Mouse (Mus musculus) hindbrain, embryonic 15.5 days (tissue): ENCODE results near the gene Mcoln1. TPM values are rescaled to one million over a fixed set of nuclear protein-coding genes. Genes with fewer than 3 reads are reported as not detected.

ENCODE experiments used
- ATAC-seq: fragments of 200-750 bp; cut with Nextera tagmentation; 2 replicates; pipeline ENCODE4 v1.8.0; 2017; ENCODE audit warnings: low read depth, moderate number of reproducible peaks, moderate TSS enrichment; ENCODE audit not compliant: low FRiP score
- H3K27ac ChIP-seq: fragments of 300-500 bp; sonication (generic); replicated peaks from 2 replicates; pipeline ENCODE4 v1.5.1; 2015; ENCODE audit warnings: mild to moderate bottlenecking, inconsistent platforms
- H3K27me3 ChIP-seq: fragments of 300-500 bp; sonication (generic); 2 replicates; pipeline ENCODE4 v1.6.1; 2015; ENCODE audit warnings: control low read depth, inconsistent platforms
- H3K36me3 ChIP-seq: fragments of 300-500 bp; sonication (generic); 2 replicates; pipeline ENCODE4 v1.6.1; 2015; ENCODE audit warnings: control low read depth, inconsistent platforms
- H3K4me1 ChIP-seq: fragments of 300-500 bp; sonication (generic); replicated peaks from 2 replicates; pipeline ENCODE4 v1.6.1; 2015; ENCODE audit warnings: control low read depth, inconsistent platforms
- H3K4me2 ChIP-seq: fragments of 300-500 bp; sonication (generic); 2 replicates; pipeline ENCODE4 v1.6.1; 2015; ENCODE audit warnings: moderate library complexity, mild to moderate bottlenecking, inconsistent platforms
- H3K4me3 ChIP-seq: fragments of 300-500 bp; sonication (generic); 2 replicates; pipeline ENCODE4 v1.5.1; 2015; ENCODE audit warnings: mild to moderate bottlenecking, inconsistent platforms
- H3K9ac ChIP-seq: fragments of 300-500 bp; sonication (generic); 2 replicates; pipeline ENCODE4 v1.6.1; 2015; ENCODE audit warnings: inconsistent platforms
- H3K9me3 ChIP-seq: fragments of 300-500 bp; sonication (generic); 2 replicates; pipeline ENCODE4 v1.6.1; 2016; ENCODE audit warnings: control low read depth, inconsistent platforms
- WGBS: fragments of 180-500 bp; shearing (Covaris S2); methylation state at CpG from one replicate; pipeline ENCODE4 v1.1.7; 2015; 5-methylcytosine and 5-hydroxymethylcytosine counted together
- polyA plus RNA-seq: library from polyadenylated mRNA; unstranded; fragments of >200 nt; fragmentation: Nextera tagmentation; extraction: Ambion mirVana; gene quantifications from 2 replicates; pipeline ENCODE4 v1.2.1, GENCODE M21; 2015

Gene Mcoln1
- polyA plus RNA-seq, 1 experiment from 2014 or later = 125 TPM

GRCm38 (mm10) chr8:3481605-3482004, 18.7 kb upstream of the Mcoln1 start:
- Histone ChIP-seq H3K9me3 (no peaks in the 10 kb centered on the region), H3K27me3 (no peaks in the 10 kb centered on the region), H3K27ac (no peak overlapping the region), H3K36me3 (no peaks in the 10 kb centered on the region), H3K4me3 (no peak overlapping the region), H3K9ac (no peak overlapping the region), H3K4me1 (no peaks in the 10 kb centered on the region), H3K4me2 (no peak overlapping the region)
- 67% methylated on average over 5 of the region's 5 CpGs for WGBS
- ATAC-seq = no peak

DNA sequence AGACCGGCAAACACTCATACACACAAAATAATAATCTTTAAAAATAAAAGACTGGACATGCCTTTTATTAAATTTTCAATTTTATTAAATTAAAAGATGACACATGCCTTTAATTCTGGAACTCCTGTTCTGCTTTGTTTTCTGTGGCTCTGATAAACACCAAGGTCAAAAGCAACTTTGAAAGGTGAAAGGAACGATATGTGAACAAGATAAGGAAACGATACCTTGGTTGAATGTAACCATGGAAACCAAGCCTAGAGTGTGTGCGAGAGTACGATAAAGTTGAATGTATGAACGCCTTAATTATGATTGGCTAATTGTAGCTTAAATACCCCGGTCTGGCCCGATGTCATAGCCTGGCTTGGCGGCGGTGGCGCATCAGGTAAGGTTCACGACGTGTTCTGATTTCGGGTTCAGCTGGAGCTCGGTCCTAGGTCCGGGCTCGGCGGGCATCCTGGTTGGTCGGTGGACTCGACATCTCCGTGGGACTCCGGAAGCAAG, 18.0 kb upstream of the Mcoln1 start:
- Histone ChIP-seq H3K4me3 (no peak overlapping the region), H3K27me3 (no peaks in the 10 kb centered on the region), H3K4me1 (no peaks in the 10 kb centered on the region), H3K9me3 (no peaks in the 10 kb centered on the region), H3K27ac (no peak overlapping the region), H3K36me3 (no peaks in the 10 kb centered on the region), H3K4me2 (no peak overlapping the region), H3K9ac (no peak overlapping the region)
- WGBS = 89% methylated on average over 22 of the region's 22 CpGs
- ATAC-seq = no peak

GRCm38 (mm10) chr8:3483546-3483945, 16.7 kb upstream of the Mcoln1 start:
- no peaks in the 10 kb centered on the region for H3K27me3 ChIP-seq
- H3K9me3 ChIP-seq = no peaks in the 10 kb centered on the region
- 83% methylated on average over 7 of the region's 7 CpGs for WGBS
- H3K36me3 ChIP-seq = no peaks in the 10 kb centered on the region
- H3K4me3 ChIP-seq = no peak overlapping the region
- H3K4me2 ChIP-seq = no peak overlapping the region
- no peak overlapping the region for H3K9ac ChIP-seq
- no peaks in the 10 kb centered on the region for H3K4me1 ChIP-seq
- no peak for ATAC-seq
- no peak overlapping the region for H3K27ac ChIP-seq

GRCm38 (mm10) chr8:3485192-3485591, 15.1 kb upstream of the Mcoln1 start:
- peak; percentile 52; the same call in 1 of the 2 replicates for ATAC-seq
- WGBS = 24% methylated on average over 5 of the region's 5 CpGs
- H3K9ac ChIP-seq = no peak overlapping the region
- H3K4me3 ChIP-seq = no peak overlapping the region
- no peak overlapping the region for H3K4me2 ChIP-seq
- H3K4me1 ChIP-seq = no peaks in the 10 kb centered on the region
- no peak overlapping the region for H3K27ac ChIP-seq
- no peaks in the 10 kb centered on the region for H3K27me3 ChIP-seq
- no peaks in the 10 kb centered on the region for H3K36me3 ChIP-seq
- H3K9me3 ChIP-seq = no peaks in the 10 kb centered on the region

DNA sequence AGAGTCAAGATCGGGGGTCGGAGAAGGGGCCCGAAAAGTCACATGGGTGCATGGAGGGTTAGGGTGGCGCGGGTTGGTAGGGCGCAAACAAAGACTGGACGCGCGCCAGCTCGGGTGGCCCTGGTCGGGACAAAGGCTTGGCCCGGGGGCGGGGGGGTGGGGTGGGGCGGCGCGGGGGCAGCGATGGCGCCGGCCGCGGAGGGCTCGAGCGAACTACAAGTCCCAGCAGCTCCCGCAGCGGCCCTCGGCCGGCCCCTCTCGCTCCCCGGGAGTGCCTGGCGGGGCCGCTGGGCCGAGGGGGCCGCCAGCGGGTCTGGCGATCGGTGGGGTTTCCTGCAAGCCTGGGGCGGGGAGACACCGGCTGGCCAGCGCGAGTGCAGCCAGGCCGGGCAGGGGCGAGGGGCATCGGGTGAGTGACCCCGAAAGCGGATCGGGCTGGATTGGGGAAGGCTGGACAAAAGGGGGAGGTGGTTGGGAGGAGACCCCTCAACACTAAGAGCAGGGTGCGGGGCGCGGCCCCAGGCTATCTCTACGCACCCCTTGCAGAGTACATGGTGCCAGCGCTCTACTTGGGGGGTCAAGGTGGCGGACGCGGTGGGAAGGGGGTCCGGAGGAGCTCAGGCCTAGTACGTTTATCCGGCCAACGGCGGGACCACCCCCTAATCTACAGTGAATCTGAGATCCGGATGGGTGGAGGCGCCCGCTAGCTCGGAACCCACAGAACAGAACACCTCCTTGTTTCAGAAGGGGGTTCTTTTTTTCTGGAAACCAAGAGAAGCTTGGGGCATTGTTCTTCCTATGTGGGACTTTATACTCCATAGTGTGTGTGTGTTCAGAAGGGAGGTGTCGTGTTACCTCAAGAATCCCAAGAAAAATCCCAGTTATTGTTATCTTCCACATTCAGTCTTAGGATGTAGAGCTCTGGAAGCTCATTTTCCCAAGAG, 7.1 kb upstream of the Mcoln1 start, which contains the start of gene Zfp358:
TSS of gene Zfp358 (plus strand) at position 238 of the 944 bp plus-strand sequence.
- Histone ChIP-seq H3K27ac (peak within 1 kb of the TSS; percentile 93), H3K4me2 (peak within 1 kb of the TSS; percentile 76), H3K4me3 (peak within 1 kb of the TSS; percentile 94), H3K9me3 (no peaks in the 10 kb centered on the region), H3K4me1 (peaks cover 27% of the 10 kb centered on the region), H3K9ac (peak within 1 kb of the TSS; percentile 92), H3K27me3 (no peaks in the 10 kb centered on the region), H3K36me3 (peaks cover 32% of the 10 kb centered on the region)
- WGBS = under 1% methylated on average over 50 of the region's 64 CpGs
- peak; percentile 92 for ATAC-seq

- ATAC-seq = peak; percentile 4; the same call in 1 of the 2 replicates
- H3K4me2 ChIP-seq = peak overlapping the region; percentile 76
- peak overlapping the region; percentile 93 for H3K27ac ChIP-seq
- H3K27me3 ChIP-seq = no peaks in the 10 kb centered on the region
- peaks cover 33% of the 10 kb centered on the region for H3K4me1 ChIP-seq
- peaks cover 32% of the 10 kb centered on the region for H3K36me3 ChIP-seq
- 39% methylated on average over 6 of the region's 6 CpGs for WGBS
- peak overlapping the region; percentile 92 for H3K9ac ChIP-seq
- peak overlapping the region; percentile 94 for H3K4me3 ChIP-seq
- H3K9me3 ChIP-seq = no peaks in the 10 kb centered on the region
Measured at GRCm38 (mm10) chr8:3493845-3494208, 6.4 kb upstream of the Mcoln1 start.

- H3K9ac ChIP-seq = no peak overlapping the region
- H3K4me1 ChIP-seq = peaks cover 44% of the 10 kb centered on the region
- no peak overlapping the region for H3K4me2 ChIP-seq
- H3K36me3 ChIP-seq = peaks cover 32% of the 10 kb centered on the region
- WGBS = 96% methylated on average over 44 of the region's 44 CpGs
- no peaks in the 10 kb centered on the region for H3K27me3 ChIP-seq
- no peak for ATAC-seq
- H3K27ac ChIP-seq = no peak overlapping the region
- no peaks in the 10 kb centered on the region for H3K9me3 ChIP-seq
- no peak overlapping the region; the same call in 1 of the 2 replicates for H3K4me3 ChIP-seq
Measured at GRCm38 (mm10) chr8:3495578-3496427, 4.5 kb upstream of the Mcoln1 start.

DNA sequence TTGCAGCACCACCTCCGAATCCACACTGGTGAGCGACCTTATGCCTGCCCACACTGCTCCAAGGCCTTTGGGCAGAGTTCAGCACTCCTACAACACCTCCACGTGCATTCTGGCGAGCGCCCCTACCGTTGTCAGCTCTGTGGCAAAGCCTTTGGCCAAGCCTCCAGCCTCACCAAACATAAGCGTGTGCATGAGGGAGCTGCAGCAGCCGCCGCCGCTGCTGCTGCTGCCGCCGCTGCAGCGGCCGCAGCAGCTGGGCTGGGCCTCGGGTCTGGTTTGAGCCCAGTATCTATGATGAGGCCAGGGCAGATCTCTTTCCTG, 3.9 kb upstream of the Mcoln1 start:
- WGBS = 92% methylated on average over 15 of the region's 15 CpGs
- H3K9ac ChIP-seq = no peak overlapping the region
- no peaks in the 10 kb centered on the region for H3K27me3 ChIP-seq
- no peaks in the 10 kb centered on the region for H3K9me3 ChIP-seq
- no peak overlapping the region for H3K4me3 ChIP-seq
- H3K4me1 ChIP-seq = peaks cover 50% of the 10 kb centered on the region
- H3K27ac ChIP-seq = no peak overlapping the region
- ATAC-seq = no peak
- H3K36me3 ChIP-seq = peaks cover 32% of the 10 kb centered on the region
- no peak overlapping the region for H3K4me2 ChIP-seq

- H3K36me3 ChIP-seq = peaks cover 32% of the 10 kb centered on the region
- no peak overlapping the region for H3K4me3 ChIP-seq
- ATAC-seq = no peak
- 87% methylated on average over 3 of the region's 3 CpGs for WGBS
- no peak overlapping the region for H3K27ac ChIP-seq
- H3K4me2 ChIP-seq = no peak overlapping the region
- H3K9me3 ChIP-seq = no peaks in the 10 kb centered on the region
- H3K4me1 ChIP-seq = peaks cover 55% of the 10 kb centered on the region
- no peak overlapping the region for H3K9ac ChIP-seq
- H3K27me3 ChIP-seq = no peaks in the 10 kb centered on the region
Measured at GRCm38 (mm10) chr8:3498583-3498982, 1.7 kb upstream of the Mcoln1 start.

- no peak for ATAC-seq
- WGBS = 5% methylated on average over 8 of the region's 8 CpGs
- Histone ChIP-seq H3K4me3 (peak overlapping the region; percentile 85), H3K36me3 (peaks cover 28% of the 10 kb centered on the region), H3K27ac (peak overlapping the region; percentile 93), H3K4me2 (peak overlapping the region; percentile 77), H3K27me3 (no peaks in the 10 kb centered on the region), H3K9me3 (no peaks in the 10 kb centered on the region), H3K4me1 (peaks cover 47% of the 10 kb centered on the region), H3K9ac (peak overlapping the region; percentile 69)
Measured at GRCm38 (mm10) chr8:3499751-3500150, 506 bp upstream of the Mcoln1 start.

DNA sequence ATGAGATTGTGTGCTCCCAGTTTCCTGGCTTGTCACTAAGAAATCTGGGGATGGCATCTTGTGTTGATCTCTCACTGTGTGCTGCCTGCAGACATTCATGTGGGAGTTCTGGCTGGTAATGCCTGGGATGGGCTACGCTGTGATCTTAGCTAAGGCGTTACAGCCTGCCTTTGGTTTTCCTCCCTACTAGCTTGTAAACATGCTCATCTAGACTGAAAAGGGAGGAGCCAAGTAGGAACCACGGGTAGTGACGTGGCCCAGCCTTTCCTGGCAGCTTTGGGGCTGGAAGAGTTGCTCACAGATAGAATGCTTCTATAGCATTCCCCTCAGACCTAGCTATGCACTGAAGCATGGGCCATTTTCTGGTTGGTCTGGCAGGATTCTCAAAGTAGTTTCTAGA, 2.0 kb downstream of the Mcoln1 start:
- peaks cover 39% of the 10 kb centered on the region for H3K4me1 ChIP-seq
- no peak overlapping the region for H3K9ac ChIP-seq
- H3K36me3 ChIP-seq = peaks cover 18% of the 10 kb centered on the region
- H3K27ac ChIP-seq = no peak overlapping the region
- no peaks in the 10 kb centered on the region for H3K9me3 ChIP-seq
- H3K27me3 ChIP-seq = no peaks in the 10 kb centered on the region
- WGBS = 76% methylated on average over 4 of the region's 4 CpGs
- H3K4me2 ChIP-seq = no peak overlapping the region
- ATAC-seq = no peak
- no peak overlapping the region for H3K4me3 ChIP-seq
